In the genomic region with DNA sequence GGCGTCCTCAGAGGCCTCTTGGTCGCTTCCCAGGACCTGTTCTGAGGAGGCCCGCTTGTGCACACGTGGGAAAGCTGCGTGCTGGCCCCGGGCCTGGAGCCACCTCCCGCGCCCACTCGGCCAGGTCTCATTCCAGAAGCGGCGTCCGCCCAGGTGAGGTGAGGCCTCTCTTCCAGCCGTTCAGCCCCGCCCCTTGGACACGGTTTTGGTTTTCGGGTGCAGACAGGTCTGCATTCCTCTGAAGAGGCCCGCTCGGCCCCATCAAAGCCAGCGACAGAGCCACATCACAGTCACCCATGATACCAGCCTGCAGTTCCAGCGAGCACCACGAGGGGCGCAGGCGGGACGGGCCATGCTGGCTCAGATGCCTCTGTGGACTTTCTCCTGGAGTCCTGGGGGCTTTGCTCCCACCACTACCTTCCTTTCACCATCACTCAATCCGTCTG, we compare ENCODE assay signal across 8 mouse cellular contexts. TPM values are rescaled to one million over a fixed set of nuclear protein-coding genes. Genes with fewer than 3 reads are reported as not detected.
A peak's percentile ranks its signal among the peaks of the same experiment; 100 is the strongest.
DNase-seq lines count a peak whose midpoint lies in the region; ATAC-seq lines count a peak whose summit lies in the region.

No protein-coding gene starts in this region.

- H3K4me2 ChIP-seq in forebrain, embryonic 13.5 days, result peak overlapping the region; percentile 59
- H3K4me2 ChIP-seq in liver, embryonic 13.5 days, result peak overlapping the region; percentile 48
- H3K4me2 ChIP-seq in neural tube, embryonic 11.5 days (ENCODE audit: low read depth), result peak overlapping the region; percentile 44
- peak overlapping the region; percentile 65 for H3K4me2 ChIP-seq in stomach, embryonic 15.5 days

- no peak overlapping the region for H3K27ac ChIP-seq in forebrain, embryonic 13.5 days
- H3K27ac ChIP-seq in liver, embryonic 13.5 days, result no peak overlapping the region
- H3K27ac ChIP-seq in neural tube, embryonic 11.5 days (ENCODE audit: low read depth, low read length), result no peak overlapping the region
- no peak overlapping the region for H3K27ac ChIP-seq in stomach, embryonic 15.5 days

- no peaks in the 10 kb centered on the region for H3K27me3 ChIP-seq in forebrain, embryonic 13.5 days
- H3K27me3 ChIP-seq in liver, embryonic 13.5 days, result no peaks in the 10 kb centered on the region
- H3K27me3 ChIP-seq in neural tube, embryonic 11.5 days (ENCODE audit: control insufficient read depth, insufficient read depth, low read length), result no peaks in the 10 kb centered on the region
- no peaks in the 10 kb centered on the region for H3K27me3 ChIP-seq in stomach, embryonic 15.5 days (replicated peaks)

- H3K4me3 ChIP-seq in forebrain, embryonic 13.5 days, result peak overlapping the region; percentile 31
- no peak overlapping the region for H3K4me3 ChIP-seq in liver, embryonic 13.5 days (replicated peaks)
- H3K4me3 ChIP-seq in neural tube, embryonic 11.5 days (ENCODE audit: low read depth, low read length), result no peak overlapping the region
- H3K4me3 ChIP-seq in stomach, embryonic 15.5 days (replicated peaks), result peak overlapping the region; percentile 29; the same call in 1 of the 2 replicates

- intact Hi-C loops in heart, postnatal 14 days (cut with DNase I), result no loop called here

- WGBS in forebrain, embryonic 13.5 days, result 15% methylated on average over 25 of the region's 25 CpGs
- WGBS in liver, embryonic 13.5 days (ENCODE audit: insufficient replicate concordance), result 26% methylated on average over 25 of the region's 25 CpGs
- 15% methylated on average over 25 of the region's 25 CpGs for WGBS in neural tube, embryonic 11.5 days
- WGBS in stomach, embryonic 15.5 days, result 18% methylated on average over 25 of the region's 25 CpGs

- no peaks in the 10 kb centered on the region for H3K9me3 ChIP-seq in forebrain, embryonic 13.5 days (replicated peaks)
- H3K9me3 ChIP-seq in liver, embryonic 13.5 days (replicated peaks), result no peaks in the 10 kb centered on the region
- H3K9me3 ChIP-seq in neural tube, embryonic 11.5 days (ENCODE audit: control insufficient read depth, low read length), result no peaks in the 10 kb centered on the region
- no peaks in the 10 kb centered on the region for H3K9me3 ChIP-seq in stomach, embryonic 15.5 days

- no peak overlapping the region for H3K9ac ChIP-seq in forebrain, embryonic 13.5 days
- no peak overlapping the region for H3K9ac ChIP-seq in liver, embryonic 13.5 days
- 0 out of 2 replicates have a peak overlapping the region, but pooled peaks have one; percentile 19 for H3K9ac ChIP-seq in neural tube, embryonic 11.5 days (ENCODE audit: low read length)
- no peak overlapping the region for H3K9ac ChIP-seq in stomach, embryonic 15.5 days

- no peaks in the 10 kb centered on the region for H3K36me3 ChIP-seq in forebrain, embryonic 13.5 days (ENCODE audit: poor library complexity, severe bottlenecking)
- no peaks in the 10 kb centered on the region for H3K36me3 ChIP-seq in liver, embryonic 13.5 days
- no peaks in the 10 kb centered on the region for H3K36me3 ChIP-seq in neural tube, embryonic 11.5 days (ENCODE audit: control insufficient read depth, insufficient read depth, low read length)
- H3K36me3 ChIP-seq in stomach, embryonic 15.5 days, result no peaks in the 10 kb centered on the region

- peak; percentile 69; the same call in 1 of the 2 replicates for ATAC-seq in cerebellum, adult (ENCODE audit: insufficient number of reproducible peaks, low FRiP score, low TSS enrichment)
- ATAC-seq in forebrain, embryonic 13.5 days, result peak; percentile 83
- ATAC-seq in liver, embryonic 13.5 days (ENCODE audit: low read depth), result no peak
- peak; percentile 50 for ATAC-seq in neural tube, embryonic 11.5 days (ENCODE audit: insufficient read depth, low FRiP score, low TSS enrichment)
- ATAC-seq in stomach, embryonic 15.5 days (ENCODE audit: insufficient read depth, low FRiP score, low read depth), result peak; percentile 65

- H3K4me1 ChIP-seq in forebrain, embryonic 13.5 days, result peaks cover 17% of the 10 kb centered on the region
- H3K4me1 ChIP-seq in liver, embryonic 13.5 days (replicated peaks), result 0 out of 2 replicates have a peak, but pooled peaks cover 2% of the 10 kb centered on the region
- no peaks in the 10 kb centered on the region; the same call in 1 of the 2 replicates for H3K4me1 ChIP-seq in neural tube, embryonic 11.5 days (ENCODE audit: control insufficient read depth, insufficient read depth, low read length)
- no peaks in the 10 kb centered on the region for H3K4me1 ChIP-seq in stomach, embryonic 15.5 days

- peak; percentile 46 for DNase-seq in CD4-positive helper T cell, adult 2 months (ENCODE audit: low read depth, low spot score)
- peak; percentile 75 to 84 for DNase-seq in heart, postnatal 14 days
- DNase-seq in kidney, postnatal 36 days, result peak; percentile 52 to 89
- peak; percentile 25 for DNase-seq in liver, embryonic 13.5 days
- DNase-seq in neural tube, embryonic 11.5 days (ENCODE audit: low spot score), result peak; percentile 86

RNA-seq across cellular contexts. Expression of a gene that starts 51.9 kb away (rescaled TPM):
- polyA plus RNA-seq in forebrain, embryonic 13.5 days (2015; fragmentation: Nextera tagmentation; extraction: Ambion mirVana), result 1.5 TPM in 2 replicates
- total RNA-seq in heart, postnatal 14 days (2021), result 10 to 100 TPM; 58.8 to 59.1 TPM
- polyA plus RNA-seq in liver, embryonic 13.5 days (2015; fragmentation: Nextera tagmentation; extraction: Ambion mirVana), result 0.55 and 0.56 TPM in 2 replicates
- polyA plus RNA-seq in neural tube, embryonic 11.5 days (2014; fragmentation: Nextera tagmentation; extraction: Ambion mirVana), result 1.3 and 1.7 TPM in 2 replicates
- 20.8 and 26.1 TPM in 2 replicates for polyA plus RNA-seq in stomach, embryonic 15.5 days (2015; fragmentation: Nextera tagmentation; extraction: Ambion mirVana)

Comparison
In these comparisons a context has a peak if more than half of its experiments do, and no peak if none do; other contexts are left out.
1. DNase-seq: peak in every context shown above with its lines; median percentile 86 in neural tube, embryonic 11.5 days; 80 in heart, postnatal 14 days; 70 in kidney, postnatal 36 days; 46 in CD4-positive helper T cell, adult 2 months; 25 in liver, embryonic 13.5 days.
2. H3K4me3 ChIP-seq: peak in forebrain, embryonic 13.5 days (single experiment) and stomach, embryonic 15.5 days (single experiment); none in liver, embryonic 13.5 days (single experiment) and neural tube, embryonic 11.5 days (single experiment).
3. Peak in every context shown above with its lines, with median percentiles within 50 percentile points of each other: H3K4me2 ChIP-seq.